Mouse (Mus musculus) embryonic facial prominence, embryonic 10.5 days (tissue): Measurements from ENCODE around the gene Elmod3. TPM values are rescaled to one million over a fixed set of nuclear protein-coding genes. Genes with fewer than 3 reads are reported as not detected.

ENCODE experiments used
- DNase-seq: peaks from one replicate; pipeline ENCODE4 v3.0.0-alpha.2; 2017; ENCODE audit warnings: low spot score
- H3K27ac ChIP-seq: fragments of 300-500 bp; sonication (generic); replicated peaks from 2 replicates; pipeline ENCODE4 v1.5.1; 2016; ENCODE audit warnings: mild to moderate bottlenecking
- H3K27me3 ChIP-seq: fragments of 300-500 bp; sonication (generic); replicated peaks from 2 replicates; pipeline ENCODE4 v1.6.1; 2016; ENCODE audit warnings: low read depth, mild to moderate bottlenecking; ENCODE audit not compliant: poor library complexity, severe bottlenecking
- H3K36me3 ChIP-seq: fragments of 300-500 bp; sonication (generic); replicated peaks from 2 replicates; pipeline ENCODE4 v1.6.1; 2016; ENCODE audit warnings: mild to moderate bottlenecking, moderate library complexity
- H3K4me1 ChIP-seq: fragments of 300-500 bp; sonication (generic); 2 replicates; pipeline ENCODE4 v1.6.1; 2016
- H3K4me3 ChIP-seq: fragments of 300-500 bp; sonication (generic); 2 replicates; pipeline ENCODE4 v1.5.1; 2016; ENCODE audit warnings: mild to moderate bottlenecking, moderate library complexity
- H3K9me3 ChIP-seq: fragments of 300-500 bp; sonication (generic); 2 replicates; pipeline ENCODE4 v1.6.1; 2016; ENCODE audit warnings: mild to moderate bottlenecking
- WGBS: fragments of 180-500 bp; shearing (Covaris S2); methylation state at CpG from one replicate; pipeline ENCODE4 v1.1.7; 2016; 5-methylcytosine and 5-hydroxymethylcytosine counted together
- polyA plus RNA-seq: library from polyadenylated mRNA; unstranded; fragments of >200 nt; fragmentation: Nextera tagmentation; extraction: Ambion mirVana; gene quantifications from 2 replicates; pipeline ENCODE4 v1.2.1, GENCODE M21; 2016

Elmod3 gene
- polyA plus RNA-seq, 1 experiment from 2014 or later, result 14.8 TPM

DNA sequence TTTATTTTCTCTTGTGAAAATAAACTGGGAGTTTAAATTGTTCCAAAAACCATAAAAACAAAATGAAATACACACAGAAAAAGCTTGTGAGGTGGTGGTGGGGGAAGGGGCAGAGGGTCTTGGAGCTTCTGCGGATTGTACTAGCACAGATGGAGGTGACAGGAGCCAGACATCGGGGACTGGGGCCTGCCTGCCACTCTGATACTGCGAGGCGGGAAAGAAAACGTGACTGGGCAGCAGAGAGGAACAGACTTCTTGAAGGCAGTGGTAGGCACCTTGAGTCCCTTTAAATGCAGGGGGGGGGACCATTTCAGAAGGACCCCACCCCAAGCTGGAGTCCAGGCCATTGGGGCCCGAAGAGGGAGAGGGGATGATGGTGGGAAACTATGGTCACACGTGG, 28.2 kb upstream of the Elmod3 start:
- no peaks in the 10 kb centered on the region for H3K27me3 ChIP-seq
- peaks cover 62% of the 10 kb centered on the region for H3K36me3 ChIP-seq
- no peak overlapping the region for H3K4me3 ChIP-seq
- 85% methylated on average over 7 of the region's 7 CpGs for WGBS
- no peak for DNase-seq
- no peak overlapping the region for H3K27ac ChIP-seq
- no peaks in the 10 kb centered on the region for H3K9me3 ChIP-seq
- H3K4me1 ChIP-seq, result no peaks in the 10 kb centered on the region

DNA sequence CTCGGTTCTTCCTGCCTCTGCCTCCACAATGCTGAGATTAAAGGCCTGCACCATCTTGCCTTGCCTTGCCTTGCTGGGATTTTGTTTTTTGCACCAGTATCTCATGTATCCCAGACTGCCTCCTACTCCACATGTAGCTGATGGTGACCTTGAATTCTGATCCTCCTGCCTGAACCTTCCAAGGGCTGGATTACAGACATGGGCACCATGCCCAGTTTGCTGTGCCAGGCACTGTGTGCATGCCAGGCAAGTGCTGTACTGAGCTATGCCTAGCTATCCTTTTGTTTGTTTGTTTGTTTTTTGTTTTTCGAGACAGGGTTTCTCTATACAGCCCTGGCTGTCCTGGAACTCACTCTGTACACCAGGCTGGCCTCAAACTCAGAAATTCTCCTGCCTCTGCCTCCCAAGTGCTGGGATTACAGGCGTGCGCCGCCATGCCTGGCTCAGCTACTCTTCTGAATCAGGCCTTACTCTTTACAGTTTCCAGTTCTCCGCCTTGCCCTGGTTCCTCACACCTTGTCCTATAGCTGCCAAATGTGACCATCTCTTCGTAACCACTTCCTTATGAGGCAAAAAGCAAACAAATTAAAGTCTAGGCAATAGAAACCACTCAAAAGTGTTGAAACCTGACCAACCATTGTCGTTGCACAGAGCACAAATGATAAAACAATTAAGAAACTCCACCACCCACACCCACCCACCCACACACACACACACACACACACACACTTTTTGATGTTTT, 25.6 kb upstream of the Elmod3 start:
- 88% methylated on average over 8 of the region's 8 CpGs for WGBS
- Histone ChIP-seq H3K36me3 (peaks cover 37% of the 10 kb centered on the region), H3K27ac (no peak overlapping the region), H3K27me3 (no peaks in the 10 kb centered on the region), H3K4me1 (no peaks in the 10 kb centered on the region), H3K4me3 (no peak overlapping the region), H3K9me3 (no peaks in the 10 kb centered on the region)
- no peak for DNase-seq

DNA sequence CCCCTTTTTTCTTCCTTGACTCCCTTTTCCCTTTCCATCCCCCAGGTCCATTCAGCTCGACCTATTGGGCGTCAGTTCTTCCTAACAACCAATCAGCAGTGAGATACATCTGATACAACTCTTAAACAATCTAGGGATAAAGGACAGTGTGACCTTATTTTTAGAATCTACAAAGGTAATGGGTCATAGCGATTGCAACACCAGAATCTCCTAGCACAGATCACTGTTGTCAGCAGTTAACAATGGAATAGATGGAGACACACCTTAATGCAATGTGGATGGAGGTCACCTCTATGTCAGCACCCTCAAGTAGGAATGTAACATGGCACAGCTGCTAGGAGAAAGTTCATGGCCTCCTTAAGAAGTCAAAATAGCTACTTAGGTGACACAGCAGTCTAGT, 24.7 kb upstream of the Elmod3 start:
- Histone ChIP-seq H3K4me1 (no peaks in the 10 kb centered on the region), H3K4me3 (no peak overlapping the region), H3K27me3 (no peaks in the 10 kb centered on the region), H3K9me3 (no peaks in the 10 kb centered on the region), H3K27ac (no peak overlapping the region), H3K36me3 (peaks cover 27% of the 10 kb centered on the region)
- WGBS, result 42% methylated on average over 3 of the region's 3 CpGs
- DNase-seq, result no peak

DNA sequence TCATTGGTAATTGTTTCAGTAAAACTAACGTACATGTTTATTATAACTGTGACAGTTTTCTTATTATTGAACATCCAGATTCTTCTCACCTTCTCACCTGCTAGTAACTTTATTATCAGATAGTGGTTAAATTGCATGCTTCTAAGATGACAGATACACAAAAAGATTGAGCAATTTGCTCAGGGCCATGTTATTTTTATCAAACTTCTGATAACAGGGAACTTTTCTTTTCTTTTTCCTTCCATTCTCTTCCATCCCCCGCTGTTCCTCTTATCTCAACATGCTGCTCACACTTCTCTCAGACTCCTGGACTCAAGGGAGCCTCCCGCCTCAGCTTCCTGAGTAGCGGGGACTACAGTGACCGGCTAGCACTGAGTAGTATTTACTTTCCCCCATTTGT, 22.7 kb upstream of the Elmod3 start:
- DNase-seq, result no peak
- H3K9me3 ChIP-seq, result no peaks in the 10 kb centered on the region
- no peak overlapping the region for H3K4me3 ChIP-seq
- H3K4me1 ChIP-seq, result peaks cover 9% of the 10 kb centered on the region
- no peaks in the 10 kb centered on the region for H3K27me3 ChIP-seq
- no peak overlapping the region for H3K27ac ChIP-seq
- 85% methylated on average over 5 of the region's 5 CpGs for WGBS
- peaks cover 7% of the 10 kb centered on the region for H3K36me3 ChIP-seq

DNA sequence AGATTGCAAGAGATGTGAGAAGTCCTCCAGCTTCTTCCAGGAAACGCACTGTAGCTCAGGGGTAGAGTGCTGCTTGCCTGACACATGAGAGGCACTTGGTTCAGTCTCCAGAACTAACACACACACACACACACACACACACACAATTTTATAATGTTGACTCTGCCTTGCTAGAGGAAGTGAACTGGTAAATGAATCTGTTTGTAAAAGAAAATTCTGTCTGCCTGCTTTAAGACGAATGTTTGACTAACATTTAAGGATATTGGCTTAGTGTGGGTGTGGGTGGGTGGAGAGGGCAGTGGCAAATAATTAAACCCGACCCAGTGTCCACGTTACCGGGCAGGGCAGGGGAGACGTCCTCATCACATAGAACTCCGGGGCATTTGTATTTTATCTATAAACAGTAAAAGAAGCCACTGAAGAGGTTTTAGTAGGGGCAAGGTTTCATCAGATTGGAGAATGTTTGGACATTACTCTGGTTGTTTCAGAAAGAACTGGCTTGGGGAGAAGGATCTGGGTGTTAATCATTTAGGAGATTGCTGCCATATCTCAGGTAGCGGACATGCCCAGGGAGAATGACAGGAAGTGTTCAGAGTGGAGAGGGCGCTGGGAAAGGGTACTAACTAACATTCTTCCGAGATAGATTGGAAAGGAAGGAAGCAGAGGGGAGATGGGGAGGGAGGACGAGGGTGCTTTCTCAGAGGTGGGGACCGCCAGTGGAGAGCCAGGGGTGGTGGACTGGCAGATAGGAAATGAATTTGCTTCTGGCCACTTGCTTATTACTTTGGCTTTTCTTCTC, 21.7 kb upstream of the Elmod3 start:
- Histone ChIP-seq H3K9me3 (no peaks in the 10 kb centered on the region), H3K36me3 (0 out of 2 replicates have a peak, but pooled peaks cover 2% of the 10 kb centered on the region), H3K27me3 (no peaks in the 10 kb centered on the region), H3K4me3 (no peak overlapping the region), H3K4me1 (peaks cover 19% of the 10 kb centered on the region), H3K27ac (no peak overlapping the region)
- no peak for DNase-seq
- 61% methylated on average over 12 of the region's 12 CpGs for WGBS

DNA sequence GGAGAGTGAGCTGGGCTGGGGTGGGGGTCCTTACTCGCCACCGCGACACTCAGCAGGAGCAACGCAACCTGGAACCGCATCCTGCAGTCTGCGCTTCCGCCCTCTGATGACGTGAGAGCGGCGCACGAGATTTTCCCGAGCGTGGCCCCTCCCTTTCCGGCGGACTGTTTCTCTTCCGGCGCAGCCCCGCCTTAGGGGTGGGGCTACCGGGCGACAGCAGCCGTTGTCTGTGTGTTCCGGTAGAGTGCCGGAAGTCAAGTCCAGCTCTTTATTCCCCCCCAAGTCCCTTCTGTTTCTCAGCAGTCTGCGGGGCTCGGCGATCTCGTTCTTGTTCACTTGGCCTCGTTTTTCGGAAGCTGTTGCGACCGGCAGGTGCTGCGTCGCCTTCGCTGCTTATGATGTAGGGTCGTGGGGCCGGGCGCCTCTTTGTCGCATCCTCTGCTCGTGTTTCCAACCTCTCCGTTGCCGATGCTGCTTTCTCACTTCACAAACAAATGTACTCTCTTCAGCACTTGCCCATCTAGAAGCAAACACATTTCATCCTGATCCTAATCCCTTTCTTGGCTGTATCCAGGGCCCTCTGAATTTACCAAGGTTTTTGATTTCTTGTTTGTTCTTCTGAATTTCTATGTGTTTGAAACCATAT, 18.6 kb upstream of the Elmod3 start, which contains the start of gene Tgoln1:
TSS of gene Tgoln1 (minus strand) at position 358 of the 646 bp plus-strand sequence.
- Histone ChIP-seq H3K27ac (peak within 1 kb of the TSS; percentile 91), H3K4me1 (peaks cover 31% of the 10 kb centered on the region), H3K27me3 (no peaks in the 10 kb centered on the region), H3K4me3 (peak within 1 kb of the TSS; percentile 86), H3K36me3 (peaks cover 22% of the 10 kb centered on the region), H3K9me3 (no peaks in the 10 kb centered on the region)
- WGBS, result under 1% methylated on average over 41 of the region's 41 CpGs
- peak; percentile 95 for DNase-seq

DNA sequence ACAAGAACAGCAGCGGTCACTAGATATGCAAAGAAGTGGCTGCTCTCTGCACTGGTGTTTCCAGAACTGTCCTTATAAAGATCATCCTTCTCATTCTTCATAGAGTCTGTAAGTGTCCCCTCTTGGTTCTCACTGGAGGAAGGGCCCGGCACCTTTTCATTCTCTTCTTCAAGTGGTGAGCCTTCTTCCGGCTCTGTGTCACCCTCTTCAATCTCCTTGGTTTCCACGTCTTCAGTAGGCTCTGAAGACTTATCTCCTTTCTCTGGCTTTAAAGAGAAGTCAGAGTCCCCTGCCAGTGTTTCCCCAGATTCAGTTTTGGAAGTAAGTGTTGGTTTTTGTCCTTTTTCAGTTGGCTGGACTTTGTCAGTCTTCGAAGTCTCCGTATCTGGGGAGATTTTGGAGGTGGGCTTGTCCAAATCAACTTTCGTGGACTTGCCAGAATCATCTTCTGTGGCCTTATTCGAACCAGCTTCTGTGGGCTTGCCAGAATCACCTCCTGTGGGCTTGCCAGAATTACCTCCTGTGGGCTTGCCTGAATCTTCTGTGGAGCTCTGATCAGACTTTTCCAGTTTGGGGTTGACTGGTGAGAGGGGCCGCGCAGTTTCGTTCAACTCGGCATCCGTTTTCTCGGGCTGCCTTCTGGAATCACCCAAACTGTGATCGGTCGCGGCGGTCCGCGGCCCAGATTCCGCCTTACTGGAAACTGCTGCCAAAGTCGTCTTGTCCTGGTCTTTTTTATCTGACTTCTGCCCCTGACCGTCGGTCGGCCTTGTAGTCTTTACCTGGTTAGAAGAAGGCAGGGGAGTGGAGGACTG, 17.6 kb upstream of the Elmod3 start:
- peaks cover 32% of the 10 kb centered on the region for H3K36me3 ChIP-seq
- H3K27ac ChIP-seq, result peak overlapping the region; percentile 91
- no peaks in the 10 kb centered on the region for H3K27me3 ChIP-seq
- H3K9me3 ChIP-seq, result no peaks in the 10 kb centered on the region
- DNase-seq, result no peak
- 31% methylated on average over 25 of the region's 25 CpGs for WGBS
- H3K4me1 ChIP-seq, result peaks cover 31% of the 10 kb centered on the region
- H3K4me3 ChIP-seq, result peak overlapping the region; percentile 86

DNA sequence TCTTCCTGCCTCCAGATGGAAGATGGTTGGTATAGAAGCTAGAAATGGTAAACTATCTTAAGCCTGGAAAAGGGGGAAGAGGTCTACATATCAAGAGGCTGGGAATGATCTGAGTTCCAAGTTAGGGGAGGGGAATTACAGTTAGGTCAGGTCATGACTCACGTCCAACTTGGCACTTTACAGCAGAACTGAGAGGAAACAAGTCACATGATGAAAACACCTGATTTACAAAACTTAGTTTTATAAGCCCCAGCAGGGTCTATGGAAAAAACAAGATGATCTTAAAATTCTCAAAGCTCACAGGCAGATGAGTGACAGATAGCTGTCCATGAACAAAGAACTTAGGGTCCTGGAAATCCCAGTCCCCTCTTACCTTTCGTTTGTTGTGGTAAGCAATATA, 16.9 kb upstream of the Elmod3 start:
- peaks cover 31% of the 10 kb centered on the region for H3K4me1 ChIP-seq
- H3K4me3 ChIP-seq, result peak overlapping the region; percentile 86
- H3K36me3 ChIP-seq, result peaks cover 38% of the 10 kb centered on the region
- no peak for DNase-seq
- no peak overlapping the region for H3K27ac ChIP-seq
- no peaks in the 10 kb centered on the region for H3K27me3 ChIP-seq
- 84% methylated on average over 2 of the region's 2 CpGs for WGBS
- no peaks in the 10 kb centered on the region for H3K9me3 ChIP-seq

DNA sequence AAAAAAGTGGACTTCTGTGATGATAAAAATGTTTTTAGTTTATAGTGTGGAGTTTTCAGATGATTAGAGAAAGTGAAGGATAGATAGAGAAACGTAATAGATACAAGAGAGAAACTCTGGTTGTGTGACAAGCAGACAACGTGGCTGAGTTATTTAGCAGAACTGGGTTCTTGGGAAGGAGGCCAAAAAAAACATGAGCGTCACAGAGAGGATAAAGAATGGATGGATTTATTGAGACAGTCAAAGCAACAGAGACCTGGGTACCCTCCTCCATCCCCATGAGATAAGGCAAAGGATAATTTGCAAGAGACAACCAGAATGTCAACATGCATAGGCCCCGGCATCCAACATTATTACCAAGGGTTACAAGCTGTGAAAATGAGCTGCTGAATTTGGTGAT, 12.0 kb upstream of the Elmod3 start:
- DNase-seq, result no peak

DNA sequence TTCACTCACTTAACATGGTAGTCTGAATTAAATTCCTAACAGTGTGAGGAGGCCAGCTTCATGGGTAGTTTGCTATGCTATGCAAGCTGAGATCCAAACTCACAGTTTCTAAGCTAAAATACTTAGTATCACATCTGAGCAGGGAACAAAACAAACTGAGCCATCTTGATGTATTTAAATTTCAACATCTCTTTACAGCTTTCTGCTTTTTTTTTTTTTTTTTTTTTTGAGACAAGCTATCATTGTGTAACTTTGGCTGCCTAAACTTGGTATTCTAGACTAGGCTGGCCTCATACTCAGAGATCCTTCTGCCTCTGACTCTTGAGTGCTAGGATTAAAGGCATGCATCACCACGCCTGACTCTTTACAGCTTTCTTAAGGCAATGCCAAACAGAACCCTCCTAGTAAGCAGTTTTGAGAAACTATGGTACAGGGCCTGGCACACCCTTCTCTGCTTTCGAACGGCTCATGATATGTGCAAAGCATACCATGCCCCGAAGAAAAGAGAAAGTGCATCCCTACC, 10.5 kb upstream of the Elmod3 start:
- 93% methylated on average over 4 of the region's 4 CpGs for WGBS
- H3K27me3 ChIP-seq, result no peaks in the 10 kb centered on the region
- no peaks in the 10 kb centered on the region for H3K9me3 ChIP-seq
- H3K27ac ChIP-seq, result no peak overlapping the region
- DNase-seq, result no peak
- H3K4me3 ChIP-seq, result no peak overlapping the region
- peaks cover 95% of the 10 kb centered on the region for H3K36me3 ChIP-seq
- H3K4me1 ChIP-seq, result peaks cover under 1% of the 10 kb centered on the region; the same call in 1 of the 2 replicates

More for the DNA sequence above, 12.0 kb upstream of the Elmod3 start:
- Histone ChIP-seq H3K27me3 (no peaks in the 10 kb centered on the region), H3K27ac (no peak overlapping the region), H3K4me1 (peaks cover 16% of the 10 kb centered on the region), H3K9me3 (no peaks in the 10 kb centered on the region), H3K4me3 (no peak overlapping the region), H3K36me3 (peaks cover 86% of the 10 kb centered on the region)
- 90% methylated on average over 4 of the region's 4 CpGs for WGBS

DNA sequence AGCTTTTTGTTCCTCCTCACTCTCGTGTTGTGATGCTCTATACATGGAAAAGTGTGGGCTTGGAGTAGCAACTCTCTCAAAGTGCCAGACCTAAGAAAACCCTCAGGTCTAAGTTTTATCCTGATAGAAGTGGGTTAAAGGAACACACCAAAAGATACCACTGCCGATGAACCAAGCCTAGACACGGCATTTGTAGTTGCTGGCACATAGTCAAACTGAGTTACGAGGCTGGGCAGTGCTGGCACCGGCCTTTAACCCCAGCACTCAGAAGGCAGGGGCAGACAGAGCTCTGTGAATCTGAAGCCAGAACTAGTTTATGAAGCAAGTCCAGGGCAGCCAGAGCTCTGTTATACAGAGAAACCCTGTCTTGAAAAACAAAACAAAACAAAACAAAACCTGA, 9.5 kb upstream of the Elmod3 start:
- H3K27me3 ChIP-seq, result no peaks in the 10 kb centered on the region
- DNase-seq, result no peak
- H3K27ac ChIP-seq, result no peak overlapping the region
- 92% methylated on average over 5 of the region's 5 CpGs for WGBS
- peaks cover 88% of the 10 kb centered on the region for H3K36me3 ChIP-seq
- H3K9me3 ChIP-seq, result no peaks in the 10 kb centered on the region
- H3K4me3 ChIP-seq, result no peak overlapping the region
- H3K4me1 ChIP-seq, result no peaks in the 10 kb centered on the region

DNA sequence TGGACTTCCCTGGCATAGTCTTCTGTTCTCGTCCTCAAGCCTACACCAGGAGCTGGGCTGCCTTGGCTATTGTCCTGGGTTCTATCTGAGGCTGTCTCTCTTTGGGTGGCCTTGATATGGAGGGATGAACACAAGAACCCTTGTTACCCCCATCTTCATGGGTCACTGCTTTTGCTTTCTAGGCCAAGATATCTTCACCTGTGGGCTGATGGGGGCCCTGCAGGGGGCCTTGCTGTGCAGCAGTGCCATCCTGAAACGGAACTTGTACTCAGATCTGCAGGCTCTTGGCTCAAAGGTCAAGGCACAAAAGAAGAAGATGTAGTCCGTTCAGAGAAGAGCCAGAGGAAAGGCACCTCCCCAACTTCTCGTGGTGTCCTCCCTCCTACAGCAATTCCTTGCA, 8.8 kb upstream of the Elmod3 start:
- DNase-seq, result no peak
- Histone ChIP-seq H3K36me3 (peaks cover 85% of the 10 kb centered on the region), H3K27ac (no peak overlapping the region), H3K4me3 (no peak overlapping the region), H3K9me3 (no peaks in the 10 kb centered on the region), H3K4me1 (no peaks in the 10 kb centered on the region), H3K27me3 (no peaks in the 10 kb centered on the region)
- WGBS, result 80% methylated on average over 4 of the region's 4 CpGs
